In genomic region chr6:116198173-116198572, GRCm38 (mm10) we compare ENCODE assay signal across 8 mouse cellular contexts. TPM values are rescaled to one million over a fixed set of nuclear protein-coding genes. Genes with fewer than 3 reads are reported as not detected.
DNase-seq lines count a peak whose midpoint lies in the region; ATAC-seq lines count a peak whose summit lies in the region.

No protein-coding gene starts in this region.

- no peak for DNase-seq in frontal cortex, postnatal 25 days (ENCODE audit: low spot score in 2 of 2)
- peak; percentile 9 to 21 for DNase-seq in spleen, postnatal 36 days (ENCODE audit: low spot score in 2 of 2)
- DNase-seq in spleen, adult 12 weeks (ENCODE audit: low spot score), result no peak
- DNase-seq in embryo, embryonic 11 days, result peak; percentile 47
- no peak for DNase-seq in frontal cortex, postnatal 14 days (ENCODE audit: low spot score in 2 of 2)
- DNase-seq in gastrocnemius, adult 8-10 months (ENCODE audit: low spot score in 2 of 2), result no peak

- ATAC-seq in frontal cortex, adult (ENCODE audit: low TSS enrichment), result peak; percentile 46; the same call in 1 of the 2 replicates
- ATAC-seq in megakaryocyte-erythroid progenitor cell, adult 5-6 weeks (replicated peaks; ENCODE audit: low FRiP score, low TSS enrichment, poor library complexity, severe bottlenecking), result peak; percentile 77

RNA-seq across cellular contexts. Expression of gene Tmcc1, which starts 4.9 kb away (rescaled TPM):
- total RNA-seq in megakaryocyte-erythroid progenitor cell, adult 5-6 weeks (2014; fragmentation: Nextera tagmentation), result 9.1 and 12.1 TPM in 2 replicates
- 9.1 and 9.8 TPM in 2 replicates for total RNA-seq in megakaryocyte-erythroid progenitor cell, adult 5-6 weeks (2017)
- 10 to 100 TPM; 49.2 to 71.6 (median 52.8) TPM for total RNA-seq in gastrocnemius, adult 8-10 months (2022)

RNA-seq across cellular contexts. Expression of gene Washc2, which starts 9.7 kb away (rescaled TPM):
- 39.7 and 43.1 TPM in 2 replicates for total RNA-seq in megakaryocyte-erythroid progenitor cell, adult 5-6 weeks (2014; fragmentation: Nextera tagmentation)
- 35.8 and 44.9 TPM in 2 replicates for total RNA-seq in megakaryocyte-erythroid progenitor cell, adult 5-6 weeks (2017)
- total RNA-seq in gastrocnemius, adult 8-10 months (2022), result 10 to 100 TPM; 22.4 to 26.0 (median 23.4) TPM

Comparison
In these comparisons a context has a peak if more than half of its experiments do, and no peak if none do; other contexts are left out.
1. DNase-seq: peak in spleen, postnatal 36 days (2 of 2) and embryo, embryonic 11 days (single experiment); none in frontal cortex, postnatal 25 days (0 of 2), spleen, adult 12 weeks (single experiment), frontal cortex, postnatal 14 days (0 of 2) and gastrocnemius, adult 8-10 months (0 of 2).